Mouse (Mus musculus): ENCODE results near the gene Prss53. TPM values are rescaled to one million over a fixed set of nuclear protein-coding genes. Genes with fewer than 3 reads are reported as not detected.

Prss53 gene
- total and polyA plus RNA-seq, 2 experiments from 2014 or later = 0.55 to 0.77 TPM

DNA sequence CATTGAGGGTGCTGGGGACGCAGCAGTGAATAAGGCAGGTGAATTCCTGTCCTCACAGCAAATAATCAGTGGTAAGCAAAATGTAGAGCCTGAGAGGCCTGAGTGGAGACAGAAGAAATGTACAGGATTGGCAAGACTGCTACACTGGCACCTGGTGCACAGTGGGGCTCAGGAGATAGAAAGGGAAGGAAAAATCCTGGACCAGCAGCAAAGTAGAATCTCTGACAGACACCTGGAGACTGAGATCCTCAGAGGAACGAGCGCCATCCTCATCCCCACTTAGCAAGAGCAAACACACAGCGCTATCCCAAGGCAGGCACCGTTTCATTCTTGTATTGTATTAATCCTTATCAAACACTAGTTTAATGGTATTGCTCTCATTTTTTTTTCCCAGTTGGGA is 53.3 kb downstream of the Prss53 start:
- WGBS = 86% methylated on average over 5 of the region's 5 CpGs
- Histone ChIP-seq H3K36me3 (ENCODE audit: insufficient read depth, low read length) (no peaks in the 10 kb centered on the region), H3K4me3 (ENCODE audit: low read depth, low read length) (no peak overlapping the region), H3K27ac (ENCODE audit: low read depth, low read length) (no peak overlapping the region), H3K9me3 (ENCODE audit: low read length) (no peaks in the 10 kb centered on the region), H3K4me1 (ENCODE audit: insufficient read depth, low read length) (no peaks in the 10 kb centered on the region), H3K9ac (replicated peaks; ENCODE audit: low read length, poor library complexity, severe bottlenecking) (no peak overlapping the region), H3K4me2 (ENCODE audit: low read depth, low read length, poor library complexity, severe bottlenecking) (no peak overlapping the region), H3K27me3 (ENCODE audit: insufficient read depth, low read length) (no peaks in the 10 kb centered on the region)
- DNase-seq (ENCODE audit: low spot score) (no peak), ATAC-seq (ENCODE audit: low FRiP score) (no peak)
- TF ChIP-seq CTCF (IDR thresholded peaks at IDR 0.05) = no peak

Other genes starting within 250 kb of the Prss53 start
- gene Bcl7c, start 182.0 kb downstream of the Prss53 start, total RNA-seq (2014; rRNA removed) = 115 and 131 TPM in 2 replicates
- 41.3 and 49.2 TPM in 2 replicates for gene Bcl7c, start 182.0 kb downstream of the Prss53 start, polyA plus RNA-seq (2015; fragmentation: Nextera tagmentation; extraction: Ambion mirVana)
- 5.5 and 5.6 TPM in 2 replicates for gene Ctf1, start 178.2 kb downstream of the Prss53 start, total RNA-seq (2014; rRNA removed)
- 3.2 and 3.8 TPM in 2 replicates for gene Ctf1, start 178.2 kb downstream of the Prss53 start, polyA plus RNA-seq (2015; fragmentation: Nextera tagmentation; extraction: Ambion mirVana)
- not detected in 2 replicates for gene Ctf2, start 158.8 kb downstream of the Prss53 start, total RNA-seq (2014; rRNA removed)
- not detected in 2 replicates for gene Ctf2, start 158.8 kb downstream of the Prss53 start, polyA plus RNA-seq (2015; fragmentation: Nextera tagmentation; extraction: Ambion mirVana)
- gene Fbxl19, start 146.4 kb downstream of the Prss53 start, total RNA-seq (2014; rRNA removed) = 207 and 221 TPM in 2 replicates
- gene Fbxl19, start 146.4 kb downstream of the Prss53 start, polyA plus RNA-seq (2015; fragmentation: Nextera tagmentation; extraction: Ambion mirVana) = 5.9 and 8.3 TPM in 2 replicates
- 14.8 and 17.6 TPM in 2 replicates for gene Orai3, start 121.2 kb downstream of the Prss53 start, total RNA-seq (2014; rRNA removed)
- gene Orai3, start 121.2 kb downstream of the Prss53 start, polyA plus RNA-seq (2015; fragmentation: Nextera tagmentation; extraction: Ambion mirVana) = 9.9 and 10.0 TPM in 2 replicates
- gene Setd1a, start 114.3 kb downstream of the Prss53 start, total RNA-seq (2014; rRNA removed) = 18.0 and 19.8 TPM in 2 replicates
- 12.7 and 16.4 TPM in 2 replicates for gene Setd1a, start 114.3 kb downstream of the Prss53 start, polyA plus RNA-seq (2015; fragmentation: Nextera tagmentation; extraction: Ambion mirVana)
- not detected in 2 replicates for gene Gm49388, start 105.4 kb downstream of the Prss53 start, total RNA-seq (2014; rRNA removed)
- gene Gm49388, start 105.4 kb downstream of the Prss53 start, polyA plus RNA-seq (2015; fragmentation: Nextera tagmentation; extraction: Ambion mirVana) = not detected in 2 replicates
- gene Hsd3b7, start 90.4 kb downstream of the Prss53 start, total RNA-seq (2014; rRNA removed) = 7.1 and 12.8 TPM in 2 replicates
- gene Hsd3b7, start 90.4 kb downstream of the Prss53 start, polyA plus RNA-seq (2015; fragmentation: Nextera tagmentation; extraction: Ambion mirVana) = 8.6 and 11.3 TPM in 2 replicates
- 6.7 and 7.1 TPM in 2 replicates for gene Stx4a, start 66.7 kb downstream of the Prss53 start, total RNA-seq (2014; rRNA removed)
- gene Stx4a, start 66.7 kb downstream of the Prss53 start, polyA plus RNA-seq (2015; fragmentation: Nextera tagmentation; extraction: Ambion mirVana) = 20.0 and 20.7 TPM in 2 replicates
- gene Stx1b, start 66.4 kb downstream of the Prss53 start, total RNA-seq (2014; rRNA removed) = 83.6 and 88.9 TPM in 2 replicates
- gene Stx1b, start 66.4 kb downstream of the Prss53 start, polyA plus RNA-seq (2015; fragmentation: Nextera tagmentation; extraction: Ambion mirVana) = 83.9 and 87.1 TPM in 2 replicates
- gene Zfp646, start 14.7 kb downstream of the Prss53 start, total RNA-seq (2014; rRNA removed) = 32.3 and 33.8 TPM in 2 replicates
- 3.8 and 4.2 TPM in 2 replicates for gene Zfp646, start 14.7 kb downstream of the Prss53 start, polyA plus RNA-seq (2015; fragmentation: Nextera tagmentation; extraction: Ambion mirVana)
- gene Zfp668, start 14.1 kb downstream of the Prss53 start, total RNA-seq (2014; rRNA removed) = 27.8 and 31.0 TPM in 2 replicates
- gene Zfp668, start 14.1 kb downstream of the Prss53 start, polyA plus RNA-seq (2015; fragmentation: Nextera tagmentation; extraction: Ambion mirVana) = 26.0 and 29.7 TPM in 2 replicates
- gene Gm21974, start 4.5 kb upstream of the Prss53 start, total RNA-seq (2014; rRNA removed) = 0.16 TPM in 1 of 2 replicates, not detected in the other
- not detected in 2 replicates for gene Gm21974, start 4.5 kb upstream of the Prss53 start, polyA plus RNA-seq (2015; fragmentation: Nextera tagmentation; extraction: Ambion mirVana)
- 22.7 and 30.3 TPM in 2 replicates for gene Vkorc1, start 4.6 kb upstream of the Prss53 start, total RNA-seq (2014; rRNA removed)
- gene Vkorc1, start 4.6 kb upstream of the Prss53 start, polyA plus RNA-seq (2015; fragmentation: Nextera tagmentation; extraction: Ambion mirVana) = 61.2 and 62.8 TPM in 2 replicates
- gene Bckdk, start 13.1 kb upstream of the Prss53 start, total RNA-seq (2014; rRNA removed) = 47.8 and 77.7 TPM in 2 replicates
- gene Bckdk, start 13.1 kb upstream of the Prss53 start, polyA plus RNA-seq (2015; fragmentation: Nextera tagmentation; extraction: Ambion mirVana) = 52.7 and 63.7 TPM in 2 replicates
- gene Kat8, start 21.5 kb upstream of the Prss53 start, total RNA-seq (2014; rRNA removed) = 28.1 and 33.7 TPM in 2 replicates
- 34.8 TPM in 2 replicates for gene Kat8, start 21.5 kb upstream of the Prss53 start, polyA plus RNA-seq (2015; fragmentation: Nextera tagmentation; extraction: Ambion mirVana)
- gene Prss8, start 39.1 kb upstream of the Prss53 start, total RNA-seq (2014; rRNA removed) = 0.90 and 2.7 TPM in 2 replicates
- 0.37 and 0.69 TPM in 2 replicates for gene Prss8, start 39.1 kb upstream of the Prss53 start, polyA plus RNA-seq (2015; fragmentation: Nextera tagmentation; extraction: Ambion mirVana)
- gene Prss36, start 55.8 kb upstream of the Prss53 start, total RNA-seq (2014; rRNA removed) = 6.1 and 20.1 TPM in 2 replicates
- 13.3 and 15.5 TPM in 2 replicates for gene Prss36, start 55.8 kb upstream of the Prss53 start, polyA plus RNA-seq (2015; fragmentation: Nextera tagmentation; extraction: Ambion mirVana)
- 29.3 and 41.9 TPM in 2 replicates for gene Fus, start 76.5 kb upstream of the Prss53 start, total RNA-seq (2014; rRNA removed)
- gene Fus, start 76.5 kb upstream of the Prss53 start, polyA plus RNA-seq (2015; fragmentation: Nextera tagmentation; extraction: Ambion mirVana) = 207 and 244 TPM in 2 replicates
- 4.3 and 6.6 TPM in 2 replicates for gene Pycard, start 102.9 kb upstream of the Prss53 start, total RNA-seq (2014; rRNA removed)
- 7.8 and 10.8 TPM in 2 replicates for gene Pycard, start 102.9 kb upstream of the Prss53 start, polyA plus RNA-seq (2015; fragmentation: Nextera tagmentation; extraction: Ambion mirVana)
- 0.19 and 0.77 TPM in 2 replicates for gene Trim72, start 113.0 kb upstream of the Prss53 start, total RNA-seq (2014; rRNA removed)
- not detected in 2 replicates for gene Trim72, start 113.0 kb upstream of the Prss53 start, polyA plus RNA-seq (2015; fragmentation: Nextera tagmentation; extraction: Ambion mirVana)
- 2.4 and 2.6 TPM in 2 replicates for gene Itgam, start 171.7 kb upstream of the Prss53 start, total RNA-seq (2014; rRNA removed)
- gene Itgam, start 171.7 kb upstream of the Prss53 start, polyA plus RNA-seq (2015; fragmentation: Nextera tagmentation; extraction: Ambion mirVana) = 0.90 and 0.98 TPM in 2 replicates
- gene Gm49368, start 171.7 kb upstream of the Prss53 start, total RNA-seq (2014; rRNA removed) = not detected in 2 replicates
- gene Gm49368, start 171.7 kb upstream of the Prss53 start, polyA plus RNA-seq (2015; fragmentation: Nextera tagmentation; extraction: Ambion mirVana) = not detected in 2 replicates
- 0.28 TPM in 1 of 2 replicates, not detected in the other for gene Itgax, start 238.6 kb upstream of the Prss53 start, total RNA-seq (2014; rRNA removed)
- gene Itgax, start 238.6 kb upstream of the Prss53 start, polyA plus RNA-seq (2015; fragmentation: Nextera tagmentation; extraction: Ambion mirVana) = 0.05 TPM in 1 of 2 replicates, not detected in the other

Measured in midbrain, postnatal 0 days (tissue).